Comparison of ENCODE assay signal across 11 mouse cellular contexts in the genomic region with DNA sequence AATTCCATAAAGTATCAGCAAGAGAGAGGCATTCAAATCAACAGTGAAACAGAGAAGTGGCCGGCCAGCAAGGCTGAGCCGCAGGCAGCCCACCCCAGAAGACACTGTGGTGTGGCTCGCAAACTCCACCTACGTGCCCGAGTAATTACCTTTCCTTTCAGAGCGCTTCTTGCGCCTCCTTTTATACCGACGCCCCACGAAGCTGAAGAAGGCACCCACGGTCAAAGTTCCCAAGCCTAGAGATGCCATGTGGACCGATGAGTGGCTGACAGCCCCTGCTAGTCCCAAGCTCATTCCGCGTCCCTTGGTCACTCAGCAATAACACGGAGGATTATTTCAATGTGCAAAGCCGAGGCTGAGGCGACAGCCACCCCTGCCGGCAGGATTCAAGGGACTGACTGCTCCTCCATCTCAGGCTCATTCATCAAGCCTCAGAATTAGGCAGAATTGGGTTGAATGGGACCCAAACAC.
DNase-seq lines count a peak whose midpoint lies in the region; ATAC-seq and TF ChIP-seq lines count a peak whose summit lies in the region.
"Had no signal": no experiment of that assay in that cellular context is flagged by ENCODE, and none has a peak within 500 bp of the region (broad histone marks: within the 10 kb centered on the region; RNA-seq: fewer than 3 reads in every experiment).

No protein-coding gene starts in this region.

- H3K9me3 ChIP-seq in heart, embryonic 11.5 days (replicated peaks; ENCODE audit: control insufficient read depth, low read length): no peaks in the 10 kb centered on the region
- H3K9me3 ChIP-seq in forebrain, postnatal 0 days (ENCODE audit: low read length): no peaks in the 10 kb centered on the region
- H3K9me3 ChIP-seq: G1E had no signal

- WGBS in heart, embryonic 11.5 days (ENCODE audit: insufficient replicate concordance): 26% methylated on average over 18 of the region's 18 CpGs
- 1% methylated on average over 18 of the region's 18 CpGs for WGBS in forebrain, postnatal 0 days
- 8% methylated on average over 18 of the region's 18 CpGs for WGBS in olfactory bulb, adult 2 months

- no peak for ATAC-seq in heart, embryonic 11.5 days (replicated peaks; ENCODE audit: insufficient number of reproducible peaks, low FRiP score, low TSS enrichment)
- ATAC-seq in forebrain, postnatal 0 days: peak; percentile 80
- no peak for ATAC-seq in megakaryocyte, adult 5-6 weeks (ENCODE audit: poor library complexity, severe bottlenecking)

- no peak overlapping the region for H3K27ac ChIP-seq in heart, embryonic 11.5 days (ENCODE audit: low read depth, low read length)
- no peak overlapping the region for H3K27ac ChIP-seq in cortical plate, adult 2 months (ENCODE audit: insufficient read depth, low read length)
- H3K27ac ChIP-seq in forebrain, postnatal 0 days (ENCODE audit: low read depth, low read length): no peak overlapping the region
- no peak overlapping the region for H3K27ac ChIP-seq in olfactory bulb, adult 2 months (ENCODE audit: insufficient read depth, low read depth, low read length)

- no peaks in the 10 kb centered on the region for H3K36me3 ChIP-seq in heart, embryonic 11.5 days (ENCODE audit: control insufficient read depth, insufficient read depth, low read length)
- no peaks in the 10 kb centered on the region for H3K36me3 ChIP-seq in forebrain, postnatal 0 days (ENCODE audit: insufficient read depth)
- H3K36me3 ChIP-seq: G1E had no signal

- H3K4me3 ChIP-seq in heart, embryonic 11.5 days (ENCODE audit: low read depth, low read length): peak overlapping the region; percentile 35
- no peak overlapping the region; the same call in 1 of the 2 replicates for H3K4me3 ChIP-seq in cortical plate, adult 2 months (ENCODE audit: insufficient read depth, low read length)
- peak overlapping the region; percentile 42 for H3K4me3 ChIP-seq in forebrain, postnatal 0 days (ENCODE audit: low read depth, low read length)
- peak overlapping the region; percentile 36 for H3K4me3 ChIP-seq in olfactory bulb, adult 2 months (ENCODE audit: insufficient read depth, low read depth, low read length)
- H3K4me3 ChIP-seq: erythroblast, embryonic 14.5 days; myocyte had no signal

- H3K4me2 ChIP-seq in heart, embryonic 11.5 days: peak overlapping the region; percentile 65
- H3K4me2 ChIP-seq in forebrain, postnatal 0 days (ENCODE audit: low read depth): peak overlapping the region; percentile 74

- H3K27me3 ChIP-seq in heart, embryonic 11.5 days (ENCODE audit: control insufficient read depth, insufficient read depth, low read length): no peaks in the 10 kb centered on the region
- H3K27me3 ChIP-seq in forebrain, postnatal 0 days (ENCODE audit: insufficient read depth, low read length): no peaks in the 10 kb centered on the region

- peak overlapping the region; percentile 46; the same call in 1 of the 2 replicates for H3K9ac ChIP-seq in heart, embryonic 11.5 days (ENCODE audit: low read depth, low read length)
- H3K9ac ChIP-seq in forebrain, postnatal 0 days: peak overlapping the region; percentile 44

- no peak for TF ChIP-seq POLR2A in cortical plate, adult 2 months (IDR thresholded peaks at IDR 0.05; ENCODE audit: extremely low read depth, insufficient read depth, low read length)
- no peak for TF ChIP-seq POLR2A in olfactory bulb, adult 2 months (IDR thresholded peaks at IDR 0.05; ENCODE audit: insufficient read depth, low read depth, low read length)

- no peak for DNase-seq in heart, adult 9 months (ENCODE audit: low spot score in 2 of 2)
- peak; percentile 71 for DNase-seq in forebrain, postnatal 0 days
- DNase-seq in kidney, postnatal 14 days: peak; percentile 27
- DNase-seq in thymus, postnatal 25 days: no peak

- H3K4me1 ChIP-seq in heart, embryonic 11.5 days (ENCODE audit: control insufficient read depth, insufficient read depth, low read length): peaks cover 15% of the 10 kb centered on the region; the same call in 1 of the 2 replicates
- H3K4me1 ChIP-seq in cortical plate, adult 2 months (ENCODE audit: control insufficient read depth, insufficient read depth, low read length): peaks cover 12% of the 10 kb centered on the region
- no peaks in the 10 kb centered on the region for H3K4me1 ChIP-seq in forebrain, postnatal 0 days (ENCODE audit: insufficient read depth)
- peaks cover 25% of the 10 kb centered on the region for H3K4me1 ChIP-seq in olfactory bulb, adult 2 months (ENCODE audit: control insufficient read depth, insufficient read depth, low read length)

- TF ChIP-seq CTCF in cortical plate, adult 2 months (IDR thresholded peaks at IDR 0.05; ENCODE audit: extremely low read depth, insufficient read depth, low read length): peak; percentile 37; the same call in 1 of the 2 replicates
- peak; percentile 84 for TF ChIP-seq CTCF in forebrain, postnatal 0 days (IDR thresholded peaks at IDR 0.05; ENCODE audit: low read depth)
- no peak for TF ChIP-seq CTCF in olfactory bulb, adult 2 months (IDR thresholded peaks at IDR 0.05; ENCODE audit: insufficient read depth, low read depth, low read length)

Comparison
In these comparisons a context has a peak if more than half of its experiments do, and no peak if none do; other contexts are left out.
1. DNase-seq: peak in forebrain, postnatal 0 days (single experiment) and kidney, postnatal 14 days (single experiment); none in heart, adult 9 months (0 of 2) and thymus, postnatal 25 days (single experiment).